Mouse (Mus musculus) heart, adult 2 months (tissue): ENCODE results near the gene Selenon.

Source experiments
- CTCF ChIP-seq: fragments of 200-600 bp; IDR thresholded peaks from 2 replicates; pipeline ENCODE4 v1.8.1; 2022; ENCODE audit warnings: antibody characterized with exemption, mild to moderate bottlenecking, moderate library complexity
- POLR2A ChIP-seq: fragments of 200-500 bp; IDR thresholded peaks from 2 replicates; pipeline ENCODE4 v1.6.1; 2011; ENCODE audit warnings: mild to moderate bottlenecking, low read depth, low read length, control low read depth; ENCODE audit not compliant: insufficient read depth

DNA sequence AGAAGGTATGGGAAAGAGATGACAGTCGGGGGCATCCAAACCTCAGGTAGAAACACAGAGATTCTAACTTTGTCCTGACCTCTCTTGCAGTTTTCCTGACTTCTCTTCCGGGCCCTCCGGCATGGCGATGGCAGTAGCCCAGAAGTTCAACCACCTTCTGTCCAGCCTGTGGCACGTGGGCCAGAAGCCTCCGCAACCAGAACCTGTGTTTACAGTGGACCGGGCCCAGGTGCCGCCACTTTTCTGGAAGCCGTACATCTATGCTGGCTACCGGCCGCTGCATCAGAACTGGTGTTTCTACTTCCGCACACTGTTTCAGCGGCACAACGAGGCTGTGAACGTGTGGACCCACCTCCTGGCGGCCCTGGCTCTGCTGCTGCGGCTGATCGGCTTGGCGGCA is 45.3 kb downstream of the Selenon start:
- no peak for TF ChIP-seq POLR2A
- no peak for TF ChIP-seq CTCF
